Mouse (Mus musculus): ENCODE data around the gene Peli2. TPM values are rescaled to one million over a fixed set of nuclear protein-coding genes. Genes with fewer than 3 reads are reported as not detected.

Peli2 gene
- polyA plus RNA-seq, 1 experiment from 2014 or later, result 6.3 TPM

DNA sequence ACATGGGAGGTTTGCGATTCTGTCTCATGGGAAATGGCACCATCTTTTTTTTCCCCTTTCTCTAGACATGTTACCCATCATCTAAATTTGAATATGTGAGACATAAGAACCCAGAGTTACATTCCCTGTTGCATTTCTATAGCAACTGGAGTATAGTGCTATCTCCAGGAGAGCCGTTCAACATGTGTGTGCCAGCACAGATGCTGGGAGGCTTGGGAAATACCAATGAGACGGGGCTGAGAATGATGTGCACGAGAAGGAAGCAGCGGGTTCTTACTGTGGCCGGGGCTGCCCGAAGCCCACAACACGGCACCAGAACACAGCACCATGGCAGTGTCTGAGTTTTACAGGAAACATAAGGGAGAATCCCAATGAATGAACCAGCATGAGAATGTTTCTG is 29.5 kb upstream of the Peli2 start:
- no peak for ATAC-seq (ENCODE audit: insufficient read depth, low FRiP score)
- Histone ChIP-seq H3K27ac (ENCODE audit: low read length) (no peak overlapping the region), H3K36me3 (ENCODE audit: control insufficient read depth, insufficient read depth, low read length) (no peaks in the 10 kb centered on the region), H3K4me2 (ENCODE audit: low read depth, low read length) (no peak overlapping the region), H3K4me3 (replicated peaks; ENCODE audit: low read length) (no peak overlapping the region), H3K4me1 (ENCODE audit: control insufficient read depth, insufficient read depth, low read length) (no peaks in the 10 kb centered on the region), H3K9ac (ENCODE audit: low read length) (no peak overlapping the region), H3K9me3 (replicated peaks; ENCODE audit: control insufficient read depth, low read length) (no peaks in the 10 kb centered on the region), H3K27me3 (ENCODE audit: control insufficient read depth, insufficient read depth, low read length) (no peaks in the 10 kb centered on the region)
- WGBS, result 91% methylated on average over 8 of the region's 8 CpGs

GRCm38 (mm10) chr14:48098253-48098652 is 22.4 kb upstream of the Peli2 start:
- ATAC-seq (ENCODE audit: insufficient read depth, low FRiP score), result no peak
- H3K27me3 ChIP-seq (ENCODE audit: control insufficient read depth, insufficient read depth, low read length), result no peaks in the 10 kb centered on the region
- H3K4me2 ChIP-seq (ENCODE audit: low read depth, low read length), result no peak overlapping the region
- no peaks in the 10 kb centered on the region for H3K4me1 ChIP-seq (ENCODE audit: control insufficient read depth, insufficient read depth, low read length)
- H3K27ac ChIP-seq (ENCODE audit: low read length), result no peak overlapping the region
- no peak overlapping the region for H3K9ac ChIP-seq (ENCODE audit: low read length)
- H3K9me3 ChIP-seq (replicated peaks; ENCODE audit: control insufficient read depth, low read length), result no peaks in the 10 kb centered on the region
- 60% methylated on average over 6 of the region's 6 CpGs for WGBS
- H3K4me3 ChIP-seq (replicated peaks; ENCODE audit: low read length), result no peak overlapping the region
- H3K36me3 ChIP-seq (ENCODE audit: control insufficient read depth, insufficient read depth, low read length), result no peaks in the 10 kb centered on the region

DNA sequence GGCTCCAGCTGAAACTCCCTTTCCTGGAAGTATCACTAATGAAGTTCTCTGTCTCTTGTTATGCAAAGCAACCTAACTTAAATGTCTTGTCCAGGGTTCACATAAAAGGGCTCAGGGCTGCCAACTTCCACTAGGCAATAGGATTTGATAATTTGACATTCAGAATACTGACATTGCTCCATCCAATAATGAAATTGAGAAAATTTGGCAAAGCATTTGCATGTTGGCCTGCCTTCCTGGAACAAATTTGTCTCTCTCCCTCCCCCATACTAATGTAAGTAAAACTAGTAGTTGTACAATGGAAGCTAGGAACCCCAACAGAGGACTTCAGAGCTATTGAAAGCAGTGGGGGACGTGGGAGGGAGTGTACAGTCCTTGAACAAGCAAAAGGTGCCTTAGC is 21.3 kb upstream of the Peli2 start:
- no peak for ATAC-seq (ENCODE audit: insufficient read depth, low FRiP score)
- Histone ChIP-seq H3K9me3 (replicated peaks; ENCODE audit: control insufficient read depth, low read length) (no peaks in the 10 kb centered on the region), H3K4me3 (replicated peaks; ENCODE audit: low read length) (no peak overlapping the region), H3K9ac (ENCODE audit: low read length) (no peak overlapping the region), H3K27me3 (ENCODE audit: control insufficient read depth, insufficient read depth, low read length) (no peaks in the 10 kb centered on the region), H3K4me2 (ENCODE audit: low read depth, low read length) (no peak overlapping the region), H3K36me3 (ENCODE audit: control insufficient read depth, insufficient read depth, low read length) (no peaks in the 10 kb centered on the region), H3K27ac (ENCODE audit: low read length) (no peak overlapping the region), H3K4me1 (ENCODE audit: control insufficient read depth, insufficient read depth, low read length) (no peaks in the 10 kb centered on the region)
- 50% methylated on average over 1 of the region's 1 CpGs for WGBS

DNA sequence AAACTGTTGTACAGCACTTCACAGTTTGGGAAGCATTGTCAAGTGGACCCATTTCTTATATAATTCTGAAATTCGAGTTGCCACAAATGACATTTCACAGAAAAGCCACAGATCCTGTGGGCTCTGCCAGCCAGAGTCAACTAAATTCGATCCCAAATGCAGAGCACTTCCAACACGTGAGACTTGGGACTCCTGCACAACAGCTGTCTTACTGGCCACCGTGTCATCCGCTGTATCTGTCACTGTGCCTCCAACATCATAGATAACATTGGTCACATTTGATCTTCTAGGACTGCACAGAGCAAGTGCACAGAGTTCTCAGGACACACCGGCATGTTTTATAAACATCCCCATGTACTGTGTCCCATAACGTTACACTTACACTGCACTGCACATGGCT is 14.2 kb upstream of the Peli2 start:
- H3K4me1 ChIP-seq (ENCODE audit: control insufficient read depth, insufficient read depth, low read length), result no peaks in the 10 kb centered on the region
- no peak overlapping the region for H3K4me2 ChIP-seq (ENCODE audit: low read depth, low read length)
- H3K9me3 ChIP-seq (replicated peaks; ENCODE audit: control insufficient read depth, low read length), result no peaks in the 10 kb centered on the region
- no peaks in the 10 kb centered on the region for H3K36me3 ChIP-seq (ENCODE audit: control insufficient read depth, insufficient read depth, low read length)
- WGBS, result 78% methylated on average over 7 of the region's 7 CpGs
- no peaks in the 10 kb centered on the region for H3K27me3 ChIP-seq (ENCODE audit: control insufficient read depth, insufficient read depth, low read length)
- no peak overlapping the region for H3K4me3 ChIP-seq (replicated peaks; ENCODE audit: low read length)
- H3K27ac ChIP-seq (ENCODE audit: low read length), result no peak overlapping the region
- no peak overlapping the region for H3K9ac ChIP-seq (ENCODE audit: low read length)
- no peak for ATAC-seq (ENCODE audit: insufficient read depth, low FRiP score)

- H3K4me1 ChIP-seq (ENCODE audit: control insufficient read depth, insufficient read depth, low read length), result peaks cover 11% of the 10 kb centered on the region
- no peaks in the 10 kb centered on the region for H3K9me3 ChIP-seq (replicated peaks; ENCODE audit: control insufficient read depth, low read length)
- H3K4me2 ChIP-seq (ENCODE audit: low read depth, low read length), result no peak overlapping the region
- no peak for ATAC-seq (ENCODE audit: insufficient read depth, low FRiP score)
- WGBS, result 71% methylated on average over 5 of the region's 5 CpGs
- H3K27me3 ChIP-seq (ENCODE audit: control insufficient read depth, insufficient read depth, low read length), result peaks cover 4% of the 10 kb centered on the region; the same call in 1 of the 2 replicates
- no peaks in the 10 kb centered on the region for H3K36me3 ChIP-seq (ENCODE audit: control insufficient read depth, insufficient read depth, low read length)
- no peak overlapping the region for H3K4me3 ChIP-seq (replicated peaks; ENCODE audit: low read length)
- no peak overlapping the region for H3K9ac ChIP-seq (ENCODE audit: low read length)
- H3K27ac ChIP-seq (ENCODE audit: low read length), result no peak overlapping the region
Measured at GRCm38 (mm10) chr14:48117986-48118385, 2.6 kb upstream of the Peli2 start.

GRCm38 (mm10) chr14:48119012-48119647 is 1.5 kb upstream of the Peli2 start:
- Histone ChIP-seq H3K4me1 (ENCODE audit: control insufficient read depth, insufficient read depth, low read length) (peaks cover 15% of the 10 kb centered on the region), H3K4me3 (replicated peaks; ENCODE audit: low read length) (no peak overlapping the region), H3K9me3 (replicated peaks; ENCODE audit: control insufficient read depth, low read length) (no peaks in the 10 kb centered on the region), H3K27me3 (ENCODE audit: control insufficient read depth, insufficient read depth, low read length) (peaks cover 4% of the 10 kb centered on the region; the same call in 1 of the 2 replicates), H3K27ac (ENCODE audit: low read length) (no peak overlapping the region), H3K9ac (ENCODE audit: low read length) (no peak overlapping the region), H3K4me2 (ENCODE audit: low read depth, low read length) (peak overlapping the region; percentile 5; the same call in 1 of the 2 replicates), H3K36me3 (ENCODE audit: control insufficient read depth, insufficient read depth, low read length) (no peaks in the 10 kb centered on the region)
- WGBS, result 17% methylated on average over 9 of the region's 9 CpGs
- ATAC-seq (ENCODE audit: insufficient read depth, low FRiP score), result no peak

- WGBS, result 5% methylated on average over 17 of the region's 17 CpGs
- no peak overlapping the region for H3K27ac ChIP-seq (ENCODE audit: low read length)
Measured at GRCm38 (mm10) chr14:48119648-48120270, 864 bp upstream of the Peli2 start.

GRCm38 (mm10) chr14:48120443-48120751 is 226 bp upstream of the Peli2 start:
- Histone ChIP-seq H3K27ac (ENCODE audit: low read length) (peak overlapping the region; percentile 85; the same call in 1 of the 2 replicates), H3K36me3 (ENCODE audit: control insufficient read depth, insufficient read depth, low read length) (no peaks in the 10 kb centered on the region), H3K4me3 (replicated peaks; ENCODE audit: low read length) (peak overlapping the region; percentile 84), H3K27me3 (ENCODE audit: control insufficient read depth, insufficient read depth, low read length) (peaks cover 4% of the 10 kb centered on the region; the same call in 1 of the 2 replicates), H3K4me2 (ENCODE audit: low read depth, low read length) (peak overlapping the region; percentile 73), H3K9ac (ENCODE audit: low read length) (peak overlapping the region; percentile 78), H3K4me1 (ENCODE audit: control insufficient read depth, insufficient read depth, low read length) (peaks cover 27% of the 10 kb centered on the region), H3K9me3 (replicated peaks; ENCODE audit: control insufficient read depth, low read length) (no peaks in the 10 kb centered on the region)
- 0% methylated on average over 10 of the region's 10 CpGs for WGBS
- no peak for ATAC-seq (ENCODE audit: insufficient read depth, low FRiP score)

More at GRCm38 (mm10) chr14:48119648-48120270, 864 bp upstream of the Peli2 start:
- peak overlapping the region; percentile 73 for H3K4me2 ChIP-seq (ENCODE audit: low read depth, low read length)
- H3K36me3 ChIP-seq (ENCODE audit: control insufficient read depth, insufficient read depth, low read length), result no peaks in the 10 kb centered on the region
- H3K9me3 ChIP-seq (replicated peaks; ENCODE audit: control insufficient read depth, low read length), result no peaks in the 10 kb centered on the region
- H3K9ac ChIP-seq (ENCODE audit: low read length), result no peak overlapping the region
- peak overlapping the region; percentile 26 for H3K4me3 ChIP-seq (replicated peaks; ENCODE audit: low read length)
- H3K4me1 ChIP-seq (ENCODE audit: control insufficient read depth, insufficient read depth, low read length), result peaks cover 21% of the 10 kb centered on the region
- peaks cover 4% of the 10 kb centered on the region; the same call in 1 of the 2 replicates for H3K27me3 ChIP-seq (ENCODE audit: control insufficient read depth, insufficient read depth, low read length)
- ATAC-seq (ENCODE audit: insufficient read depth, low FRiP score), result no peak
